Mouse (Mus musculus) myocyte (in vitro differentiated cells): ENCODE results near the gene Ano5.

Source experiments
- CEBPB ChIP-seq: IDR thresholded peaks from 2 replicates; pipeline ENCODE4 v1.6.1; 2011; ENCODE audit warnings: mild to moderate bottlenecking, moderate library complexity; ENCODE audit not compliant: poor library complexity, insufficient read depth, severe bottlenecking
- E2F4 ChIP-seq: IDR thresholded peaks from one replicate; pipeline ENCODE4 v1.6.1; 2011; ENCODE audit warnings: mild to moderate bottlenecking, control low read depth, moderate library complexity; ENCODE audit not compliant: insufficient read depth
- MAX ChIP-seq: IDR thresholded peaks from one replicate; pipeline ENCODE4 v1.6.1; 2011; ENCODE audit warnings: low read depth, mild to moderate bottlenecking, control low read depth
- MYOG ChIP-seq, 3 experiments: IDR thresholded peaks; one replicate each; pipeline ENCODE4 v1.6.1; 2011; ENCODE audit warnings: control low read depth in 2 of 3, low read depth in 2 of 3, mild to moderate bottlenecking in 2 of 3; ENCODE audit not compliant: insufficient read length in 2 of 3, control insufficient read depth in 1 of 3, insufficient read depth in 1 of 3
- POLR2A ChIP-seq: IDR thresholded peaks from one replicate; pipeline ENCODE4 v1.6.1; 2011; ENCODE audit warnings: low read depth, mild to moderate bottlenecking, control low read depth, moderate library complexity; ENCODE audit not compliant: insufficient read length
- POLR2AphosphoS2 ChIP-seq: IDR thresholded peaks from one replicate; pipeline ENCODE4 v1.6.1; 2011; ENCODE audit warnings: low read depth, control low read depth; ENCODE audit not compliant: insufficient read length
- REST ChIP-seq: IDR thresholded peaks from one replicate; pipeline ENCODE4 v1.6.1; 2011; ENCODE audit warnings: mild to moderate bottlenecking, control low read depth, moderate library complexity; ENCODE audit not compliant: insufficient read depth, insufficient read length
- USF1 ChIP-seq: IDR thresholded peaks from one replicate; pipeline ENCODE4 v1.6.1; 2011; ENCODE audit warnings: low read depth, mild to moderate bottlenecking, control low read depth, moderate library complexity

DNA sequence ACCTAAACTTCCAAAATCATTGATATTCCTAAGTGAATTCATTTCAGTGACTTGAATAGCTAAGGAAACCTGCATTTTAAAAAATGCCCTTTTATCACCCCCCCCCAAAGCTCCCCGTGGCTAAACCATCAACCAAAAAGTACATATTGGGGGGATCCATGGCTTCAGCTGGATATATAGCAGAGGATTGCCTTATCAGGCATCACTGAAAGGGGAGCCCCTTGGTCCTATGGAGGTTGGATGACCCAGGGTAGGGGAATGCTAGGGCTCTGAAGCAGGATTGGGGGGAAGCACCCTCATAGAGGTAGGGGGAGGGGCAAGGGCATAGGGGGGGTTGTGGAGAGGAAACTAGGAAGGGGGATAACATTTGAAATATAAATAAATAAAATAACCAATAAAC is 109.1 kb downstream of the Ano5 start:
- no peak for TF ChIP-seq MAX
- TF ChIP-seq POLR2A = no peak
- TF ChIP-seq USF1 = no peak
- TF ChIP-seq REST = no peak
- TF ChIP-seq CEBPB = no peak
- TF ChIP-seq E2F4 = no peak
- TF ChIP-seq POLR2AphosphoS2 = no peak
- TF ChIP-seq MYOG (IDR thresholded peaks at IDR 0.05; ENCODE audit: control insufficient read depth in 1 of 3, insufficient read depth in 1 of 3, insufficient read length in 2 of 3, low read depth in 2 of 3) = no peak
